Mouse (Mus musculus): ENCODE results near the gene Mapk8ip1.

GRCm38 (mm10) chr2:92371971-92372690 is 28.9 kb downstream of the Mapk8ip1 start:
- TF ChIP-seq CTCF (IDR thresholded peaks at IDR 0.05; ENCODE audit: low read depth, low read length) (no peak), POLR2A (IDR thresholded peaks at IDR 0.05; ENCODE audit: borderline replicate concordance, low read depth, low read length) (no peak)
